Mouse (Mus musculus) cerebellum, adult 9-11 months (tissue): ENCODE data around the gene P2rx7.
A peak's percentile ranks its signal among the peaks of the same experiment; 100 is the strongest.

Source experiments
- DNase-seq: peaks from one replicate; pipeline ENCODE4 v3.0.0; 2022

Gene P2rx7

DNA sequence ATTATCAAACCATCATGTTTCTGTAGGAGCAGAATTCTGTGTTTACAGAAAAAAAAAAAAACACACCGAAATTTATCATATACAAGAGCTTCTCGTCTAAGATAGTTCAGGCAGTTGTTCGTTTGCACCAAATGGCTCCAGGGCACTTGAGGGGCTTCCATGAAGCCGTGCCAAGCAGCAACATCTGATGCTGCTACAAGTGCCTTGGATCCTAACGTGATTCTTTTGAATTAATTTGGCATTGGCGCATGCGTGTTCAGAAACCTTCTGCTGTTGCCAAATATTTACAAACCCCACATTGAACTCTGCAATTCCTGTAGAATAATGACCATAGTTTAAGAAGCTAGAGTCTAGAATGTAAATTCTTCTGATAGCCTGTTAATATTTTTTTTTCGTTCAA lies 51.8 kb downstream of the P2rx7 start:
- DNase-seq, result no peak

DNA sequence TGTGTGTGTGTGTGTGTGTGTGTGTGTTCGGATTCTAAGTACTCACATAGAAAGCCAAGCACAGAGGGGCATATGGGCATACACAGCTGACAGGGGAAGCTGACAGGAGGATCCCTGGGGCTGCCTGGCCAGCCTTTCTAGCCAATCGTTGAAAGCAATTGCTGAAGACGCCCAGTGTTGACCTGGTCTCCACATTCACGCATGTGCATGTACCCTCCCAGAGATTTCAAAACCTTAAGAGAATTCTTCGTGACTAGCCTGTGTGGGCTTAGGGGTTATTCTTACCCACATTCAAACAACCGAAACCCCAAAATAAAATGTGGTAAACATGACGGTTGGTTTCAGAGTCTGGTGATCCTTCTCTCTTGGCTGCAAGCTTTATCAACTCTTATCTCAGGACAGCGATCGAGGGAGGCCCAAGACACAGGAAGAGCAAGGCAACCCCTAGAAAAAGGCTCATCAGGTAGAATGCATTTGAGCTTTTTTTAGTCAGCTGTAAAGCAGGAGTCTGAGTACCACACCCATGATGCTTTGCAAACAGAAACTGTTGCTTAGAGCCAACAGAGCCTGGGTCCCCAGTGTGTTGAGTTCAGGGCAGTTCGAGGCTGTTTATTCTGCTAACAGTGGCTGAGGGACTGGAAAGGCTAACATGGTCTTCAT lies 54.5 kb downstream of the P2rx7 start:
- DNase-seq, result no peak

DNA sequence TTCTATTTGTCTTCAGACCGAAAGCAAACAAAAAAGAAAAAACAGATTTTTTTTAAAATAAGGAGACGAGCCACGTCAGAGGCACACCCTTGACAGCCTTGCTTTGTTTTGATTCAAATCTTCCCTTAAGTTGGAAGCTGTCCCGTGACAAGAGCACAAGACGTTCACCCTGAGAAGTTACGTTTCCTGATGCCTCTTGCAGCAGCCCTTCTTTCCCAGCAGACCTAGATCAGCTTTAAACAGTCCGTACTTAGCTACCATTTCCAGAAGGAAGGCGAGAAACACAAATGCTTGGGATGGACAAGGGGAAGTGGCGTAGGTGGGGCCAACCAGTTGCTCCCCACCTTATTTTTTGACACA lies 55.0 kb downstream of the P2rx7 start:
- no peak for DNase-seq

DNA sequence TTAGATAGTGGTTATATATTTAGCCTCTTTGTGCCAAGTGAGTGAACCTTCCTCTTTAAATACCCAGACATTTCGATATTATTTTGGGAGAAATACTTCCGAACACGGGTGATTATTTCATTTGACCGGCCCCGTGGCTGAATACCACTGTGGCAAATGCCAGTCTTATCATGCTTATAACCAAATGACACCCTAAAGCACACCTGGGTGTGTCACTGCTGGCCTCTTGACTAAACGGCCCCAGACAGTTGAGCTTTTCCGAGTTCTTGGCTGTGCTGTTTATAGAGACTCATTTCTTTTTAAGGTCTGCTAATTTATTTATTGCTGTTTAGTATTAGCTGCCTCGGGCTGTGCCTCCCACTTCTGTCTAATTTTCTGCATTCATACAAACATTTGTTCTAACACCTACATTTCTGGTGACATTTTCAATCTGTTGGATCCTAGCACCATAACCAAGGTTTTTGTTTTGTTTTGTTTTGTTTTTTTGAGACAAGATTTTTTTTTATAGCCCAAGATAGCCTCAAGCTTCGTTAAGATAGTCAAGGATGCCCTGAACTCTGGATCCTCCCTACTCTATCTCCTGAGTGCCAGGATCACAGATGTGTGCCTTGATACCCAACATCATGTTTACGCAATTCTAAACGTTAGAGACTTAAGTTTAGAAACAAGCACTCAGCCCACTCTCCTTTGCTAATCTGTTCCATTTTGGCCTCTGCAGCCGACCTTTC lies 56.6 kb downstream of the P2rx7 start:
- no peak for DNase-seq

GRCm38 (mm10) chr5:122700837-122701212 lies 57.1 kb downstream of the P2rx7 start:
- DNase-seq, result no peak

DNA sequence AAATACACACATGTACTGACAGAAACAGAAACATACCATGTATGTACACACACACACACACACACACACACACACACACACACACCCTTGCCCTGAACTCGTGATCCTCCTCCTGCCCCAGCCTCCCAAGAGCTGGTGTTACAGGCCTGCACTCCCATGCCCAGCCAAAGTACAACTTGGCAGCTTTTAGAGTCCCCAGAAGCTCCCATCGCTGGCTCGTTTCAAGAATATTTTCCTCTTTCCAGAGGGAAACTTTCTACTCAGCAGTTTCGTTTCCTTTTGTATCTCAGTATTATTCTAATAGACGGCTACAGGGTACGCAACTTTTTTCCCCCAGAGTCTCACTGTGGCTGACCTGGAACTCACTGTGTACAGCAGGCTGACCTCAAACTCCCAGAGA lies 58.4 kb downstream of the P2rx7 start:
- no peak for DNase-seq

- DNase-seq, result no peak
Measured at GRCm38 (mm10) chr5:122703574-122703973, 59.9 kb downstream of the P2rx7 start.

GRCm38 (mm10) chr5:122704571-122704970 lies 60.9 kb downstream of the P2rx7 start:
- no peak for DNase-seq

DNA sequence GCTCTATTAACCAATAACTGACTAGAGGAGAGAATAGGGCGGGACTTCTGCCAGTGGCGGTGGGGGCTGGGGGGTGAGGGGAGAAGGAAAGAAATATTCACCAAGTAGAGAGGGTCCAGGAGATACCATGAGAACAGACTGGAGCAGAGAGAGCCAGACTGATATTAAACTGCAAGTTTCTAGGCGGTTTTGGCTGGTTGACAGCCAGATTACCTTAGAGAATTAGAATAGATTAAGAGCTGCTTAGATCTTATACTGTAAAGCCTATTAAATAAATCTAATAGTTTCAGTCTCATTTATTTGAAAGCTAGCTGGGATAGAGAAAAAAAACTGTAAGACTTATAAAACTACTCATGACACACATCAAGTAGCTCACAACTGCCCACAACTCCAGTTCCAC lies 61.5 kb downstream of the P2rx7 start:
- no peak for DNase-seq

DNA sequence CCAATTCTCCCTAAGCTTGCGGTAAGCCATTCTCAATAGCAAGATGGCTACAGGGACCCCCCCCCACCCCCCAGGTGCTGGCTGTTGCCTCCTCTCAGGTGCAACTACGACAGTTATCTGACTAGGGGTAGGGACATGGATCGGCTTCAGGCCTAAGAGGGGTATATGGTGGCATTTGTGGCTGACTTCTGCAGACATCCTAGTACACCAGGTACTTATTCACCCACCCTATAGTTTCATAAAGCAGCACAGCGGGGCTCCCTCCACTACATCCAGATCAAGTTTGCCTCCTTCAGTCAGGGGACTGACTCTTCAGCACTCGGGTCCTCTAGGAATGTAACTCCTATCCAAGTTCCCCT lies 63.2 kb downstream of the P2rx7 start:
- no peak for DNase-seq

DNA sequence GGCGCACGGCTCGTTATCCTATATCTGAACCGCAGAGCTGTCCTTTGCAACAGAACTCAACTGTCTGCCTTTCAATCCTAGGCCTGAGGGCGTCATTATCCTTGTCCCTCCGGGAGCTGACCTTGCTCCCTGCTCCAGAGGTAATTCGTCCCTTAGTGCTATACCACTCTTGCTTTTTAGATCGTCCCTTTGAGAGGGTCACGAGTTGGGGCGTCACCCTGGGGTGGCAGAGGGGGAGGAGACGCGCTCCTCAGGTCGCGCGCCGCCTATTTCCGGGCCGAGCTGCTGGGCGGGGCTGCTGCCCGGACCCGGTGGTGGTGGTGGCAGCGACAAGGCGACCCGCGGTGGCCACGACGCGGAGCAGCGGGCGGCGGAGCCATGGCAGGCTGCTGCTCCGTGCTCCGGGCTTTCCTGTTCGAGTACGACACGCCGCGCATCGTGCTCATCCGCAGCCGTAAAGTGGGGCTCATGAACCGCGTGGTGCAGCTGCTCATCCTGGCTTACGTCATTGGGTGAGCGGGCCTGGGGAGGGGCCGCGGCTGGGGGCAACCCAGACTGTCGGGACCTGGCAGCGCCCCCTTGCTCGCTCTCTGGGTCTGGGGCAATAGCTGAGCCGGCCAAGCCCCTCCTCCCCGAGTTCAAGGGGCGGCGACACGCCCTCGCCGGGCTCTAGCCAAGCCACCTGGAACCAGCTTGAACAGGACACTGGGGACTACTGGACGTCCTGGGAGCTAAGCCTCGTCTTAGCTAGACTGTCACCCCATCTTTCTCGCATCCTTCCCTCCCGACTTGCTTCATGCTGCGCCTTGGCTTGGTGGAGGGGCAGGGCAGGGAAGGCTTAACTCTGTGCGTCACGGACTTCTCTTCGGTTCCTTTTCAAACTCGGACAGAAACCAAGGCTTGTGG lies 63.8 kb downstream of the P2rx7 start, which contains the start of gene P2rx4:
Gene P2rx4, plus strand, starts transcription at position 269 of the 906 bp plus-strand sequence.
- peak; percentile 90 for DNase-seq

- no peak for DNase-seq
Measured at GRCm38 (mm10) chr5:122708819-122709218, 65.1 kb downstream of the P2rx7 start.

GRCm38 (mm10) chr5:122715723-122716122 lies 72.0 kb downstream of the P2rx7 start:
- DNase-seq, result no peak

GRCm38 (mm10) chr5:122716793-122717192 lies 73.1 kb downstream of the P2rx7 start:
- no peak for DNase-seq

- DNase-seq, result no peak
Measured at GRCm38 (mm10) chr5:122718400-122718799, 74.7 kb downstream of the P2rx7 start.

GRCm38 (mm10) chr5:122719168-122719567 lies 75.5 kb downstream of the P2rx7 start:
- no peak for DNase-seq

- no peak for DNase-seq
Measured at GRCm38 (mm10) chr5:122725453-122725852, 81.7 kb downstream of the P2rx7 start.

DNA sequence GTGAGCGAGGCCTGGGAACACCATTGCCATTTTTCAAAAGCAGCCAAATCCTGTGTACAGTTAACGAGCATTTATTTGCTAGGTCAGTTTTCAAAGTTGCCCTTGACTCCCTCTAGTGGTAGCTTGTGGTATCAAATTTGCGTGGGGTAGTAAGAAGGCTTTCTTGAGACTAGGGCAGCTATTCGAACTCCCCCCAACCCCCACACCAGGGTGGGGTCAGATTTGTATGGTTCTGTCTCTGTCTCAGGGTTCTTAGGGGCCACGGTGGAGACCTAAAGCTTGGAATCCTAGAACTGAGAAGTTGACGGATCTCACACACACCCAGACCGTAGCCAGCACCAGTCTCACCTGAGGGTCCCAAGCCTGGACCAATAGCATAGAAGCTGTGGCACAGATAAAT lies 82.4 kb downstream of the P2rx7 start:
- peak; percentile 83 for DNase-seq

GRCm38 (mm10) chr5:122726595-122726994 lies 82.9 kb downstream of the P2rx7 start:
- DNase-seq, result peak; percentile 49

- DNase-seq, result peak; percentile 68
Measured at GRCm38 (mm10) chr5:122727096-122727495, 83.4 kb downstream of the P2rx7 start.

DNA sequence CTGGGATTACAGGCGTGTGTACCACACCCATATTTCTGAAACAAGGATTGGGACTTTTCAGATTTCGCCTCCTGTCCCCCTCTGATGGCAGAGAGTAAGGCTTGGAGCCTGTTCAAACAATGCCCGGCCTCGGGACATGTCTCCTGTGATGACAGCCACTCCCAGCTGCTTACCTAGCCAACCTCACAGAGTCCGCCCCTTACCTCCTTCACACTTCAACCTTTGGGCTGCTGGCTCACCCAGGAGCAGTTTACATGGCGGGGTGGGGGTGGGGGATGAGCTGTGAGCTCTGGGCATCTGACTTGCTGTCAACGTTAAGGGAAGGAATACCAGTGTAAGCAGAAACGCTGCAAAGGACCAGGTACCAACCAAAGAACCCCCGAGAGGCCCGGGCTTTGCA lies 87.1 kb downstream of the P2rx7 start:
- no peak for DNase-seq

- no peak for DNase-seq
Measured at GRCm38 (mm10) chr5:122731321-122731720, 87.6 kb downstream of the P2rx7 start.

DNA sequence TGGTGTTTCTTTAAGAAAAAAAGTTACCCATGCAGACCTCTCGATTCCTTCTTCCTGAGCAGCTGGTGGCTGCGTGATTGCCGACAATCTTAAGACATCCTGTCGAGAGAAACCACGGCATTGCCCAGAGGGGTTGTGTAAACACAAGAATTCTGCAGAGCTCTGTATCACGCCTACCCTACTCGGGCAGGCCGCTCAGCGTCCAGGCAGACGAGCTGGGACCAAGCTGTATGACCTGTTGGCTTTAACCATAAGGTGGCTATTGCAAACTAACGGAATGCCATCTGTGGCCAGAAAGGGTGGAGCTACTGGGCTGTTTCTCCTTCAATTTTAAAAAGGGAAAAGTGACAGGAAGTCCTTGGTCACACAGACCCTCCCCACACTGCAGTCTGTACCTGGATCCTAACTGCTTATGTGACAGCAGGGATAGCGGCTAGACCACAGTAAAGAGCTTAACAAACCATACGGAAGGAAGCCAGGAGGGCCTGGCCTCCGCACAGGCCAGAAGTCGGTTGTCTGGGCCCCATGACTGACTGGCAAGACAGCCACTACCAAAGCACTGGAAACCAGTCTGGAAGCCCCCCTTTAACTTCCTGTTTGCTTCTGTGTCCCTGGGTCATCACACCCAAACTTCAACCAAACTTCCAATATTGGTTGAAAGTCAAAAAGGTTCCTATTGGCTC lies 88.4 kb downstream of the P2rx7 start:
- no peak for DNase-seq
